Mouse (Mus musculus): ENCODE measurements around the gene Phka2.

- TF ChIP-seq CTCF (IDR thresholded peaks at IDR 0.05; ENCODE audit: control insufficient read depth, insufficient read depth, insufficient read length) = no peak
- no peak for TF ChIP-seq MYOG (IDR thresholded peaks at IDR 0.05; ENCODE audit: control insufficient read depth, extremely low read depth, insufficient read length)
- TF ChIP-seq MAX (IDR thresholded peaks at IDR 0.05) = no peak
Observed at GRCm38 (mm10) chrX:160548875-160549274, 46.9 kb downstream of the Phka2 start.
